Mouse (Mus musculus): ENCODE results near the gene Peak1. TPM values are rescaled to one million over a fixed set of nuclear protein-coding genes. Genes with fewer than 3 reads are reported as not detected.
A peak's percentile ranks its signal among the peaks of the same experiment; 100 is the strongest.
"Not testable (repeated sequence)": the region's sequence is repeated elsewhere in the genome, so short reads cannot be mapped to it uniquely, and the experiment has no call there.

Peak1 gene
- total RNA-seq (2021) = 45.1 and 52.2 TPM in 2 replicates
- long read RNA-seq, experiment 1 = 0 reads
- long read RNA-seq, experiment 2 = 0 reads

DNA sequence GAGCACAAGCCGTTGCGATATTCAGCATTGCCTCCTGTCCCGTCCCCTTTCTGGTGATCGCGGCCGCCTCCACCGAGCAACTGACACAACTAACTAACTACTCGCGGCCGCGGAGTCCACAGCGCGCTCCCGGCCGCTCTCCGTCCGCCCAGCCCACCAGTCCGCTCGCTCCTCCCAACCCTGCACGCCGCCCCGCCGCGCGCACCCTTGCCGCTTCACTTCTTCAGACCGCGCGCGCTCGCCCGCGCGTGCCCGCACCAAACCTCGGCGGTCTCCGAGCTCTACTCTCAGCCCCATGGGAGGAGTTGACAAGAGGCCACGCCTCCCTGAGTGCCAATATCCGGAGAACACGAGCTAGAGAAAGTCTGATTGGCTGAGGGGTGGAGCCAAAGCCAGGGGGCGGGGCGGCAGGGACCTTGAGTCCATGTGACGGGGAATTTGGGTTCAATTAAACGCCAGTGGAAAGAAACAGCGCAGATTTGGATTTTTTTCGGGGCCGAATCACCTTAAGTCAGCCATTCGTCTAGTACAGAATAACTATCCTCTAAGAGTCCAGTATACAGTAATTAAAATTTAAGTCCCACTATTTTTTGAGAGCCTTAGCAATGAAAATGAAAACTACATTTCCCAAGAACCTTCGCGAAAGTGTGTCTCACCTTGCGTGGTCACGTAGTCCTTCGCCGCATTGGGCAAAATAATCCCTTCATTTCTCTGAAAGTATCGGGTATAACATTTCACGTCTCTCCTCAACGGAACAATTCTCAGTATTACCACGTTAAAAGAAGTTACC, at the start of gene Peak1, which contains the start of gene Hmg20a:
Peak1 (minus strand) TSS at position 120 of the 790 bp plus-strand sequence.
Hmg20a (plus strand) TSS at position 662 of the 790 bp plus-strand sequence.
- peak; percentile 100 for DNase-seq

DNA sequence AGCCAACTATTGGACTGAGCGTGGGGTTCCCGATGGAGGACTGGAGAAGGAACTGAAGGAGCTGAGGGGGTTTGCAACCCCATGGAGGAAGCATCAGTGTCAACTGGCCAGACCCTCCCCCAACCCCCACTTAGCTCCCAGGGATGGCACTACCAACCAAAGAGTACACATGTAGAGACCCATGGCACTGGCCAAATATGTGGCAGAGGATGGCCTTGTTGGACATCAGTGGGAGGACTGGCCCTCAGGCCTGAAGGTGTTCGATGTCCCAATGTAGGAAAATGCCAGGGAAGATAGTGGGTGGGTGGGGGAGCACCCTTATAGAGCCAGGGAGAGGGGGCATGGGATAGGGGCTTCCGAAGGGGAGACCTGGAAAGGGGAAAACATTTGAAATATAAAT, 48.4 kb upstream of the Peak1 start:
- DNase-seq = no peak

DNA sequence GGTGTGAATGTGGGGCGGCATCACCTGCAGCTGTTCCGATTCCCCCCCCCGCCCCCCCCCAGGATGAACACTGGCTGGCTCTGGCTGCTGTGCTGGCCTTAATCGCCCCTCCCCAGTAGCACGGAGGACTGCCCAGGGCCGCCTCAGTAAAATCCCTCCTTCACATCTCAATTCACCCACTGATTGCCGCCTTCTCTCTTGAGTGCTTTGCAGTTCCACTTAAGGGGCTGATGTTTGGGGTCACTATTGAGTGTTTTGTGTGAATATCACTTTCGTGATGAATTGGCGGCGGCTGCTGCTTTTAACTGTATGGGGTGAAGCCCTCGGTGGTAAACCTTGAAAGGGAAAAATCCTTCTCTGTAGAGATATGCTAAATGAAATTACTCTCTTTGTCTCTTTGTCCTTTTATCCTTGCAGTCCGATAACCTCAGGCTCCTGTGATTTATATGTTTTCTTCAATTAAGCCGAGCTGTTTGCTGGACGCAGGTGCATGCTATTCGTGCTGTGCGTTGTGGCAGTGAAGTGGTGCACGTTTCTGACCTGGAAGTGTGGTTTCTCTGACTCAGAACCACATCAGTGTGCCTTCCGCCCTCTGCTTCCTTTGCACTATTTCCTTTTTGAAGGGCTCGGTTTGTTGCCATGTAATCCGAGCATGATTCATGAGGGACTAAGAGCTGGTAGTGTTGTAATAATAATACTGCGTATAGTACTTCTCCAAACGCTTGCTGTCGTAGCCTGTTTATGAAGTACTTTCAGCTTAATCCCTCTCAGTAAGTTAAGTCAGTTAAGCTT, 47.2 kb upstream of the Peak1 start:
- DNase-seq = peak; percentile 68

DNA sequence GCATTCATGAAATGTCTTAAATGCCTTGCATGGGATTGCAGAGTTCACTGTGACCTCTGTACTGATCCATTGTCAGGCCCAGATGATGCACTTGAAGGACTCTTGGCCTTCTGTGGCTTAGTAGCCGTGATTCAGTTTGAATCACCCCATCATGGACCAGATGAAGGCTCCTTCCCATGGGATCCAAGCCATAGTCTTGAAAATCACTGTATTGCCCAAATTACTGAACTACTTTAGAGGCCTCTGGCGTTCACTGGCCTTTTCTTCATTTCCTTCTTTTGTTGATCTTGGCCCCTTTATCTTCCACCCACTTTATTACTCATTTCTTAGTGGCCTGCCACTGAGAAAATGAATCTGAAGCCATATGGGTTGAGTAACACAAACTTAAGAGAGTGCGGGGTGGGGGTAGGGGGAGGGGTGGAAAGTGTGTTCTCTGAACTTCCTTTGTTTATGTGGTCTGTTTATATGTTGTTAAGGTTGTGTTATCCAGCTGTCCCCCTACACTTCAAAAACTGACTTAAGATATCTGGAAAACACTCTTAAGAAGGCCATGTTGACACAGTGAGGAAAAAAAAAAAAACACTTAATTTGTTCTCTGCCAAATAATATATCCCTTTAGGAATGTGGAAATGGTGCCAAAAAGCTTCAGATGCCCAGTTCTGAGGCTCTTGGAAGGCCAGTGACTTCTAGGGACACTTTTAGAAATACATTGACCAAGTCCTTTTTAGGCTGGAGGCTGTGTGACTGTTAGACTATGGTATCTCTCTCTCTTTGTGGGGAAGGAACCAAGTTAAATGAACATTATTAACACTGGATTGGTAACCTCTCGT, 46.0 kb upstream of the Peak1 start:
- peak; percentile 29 for DNase-seq

DNA sequence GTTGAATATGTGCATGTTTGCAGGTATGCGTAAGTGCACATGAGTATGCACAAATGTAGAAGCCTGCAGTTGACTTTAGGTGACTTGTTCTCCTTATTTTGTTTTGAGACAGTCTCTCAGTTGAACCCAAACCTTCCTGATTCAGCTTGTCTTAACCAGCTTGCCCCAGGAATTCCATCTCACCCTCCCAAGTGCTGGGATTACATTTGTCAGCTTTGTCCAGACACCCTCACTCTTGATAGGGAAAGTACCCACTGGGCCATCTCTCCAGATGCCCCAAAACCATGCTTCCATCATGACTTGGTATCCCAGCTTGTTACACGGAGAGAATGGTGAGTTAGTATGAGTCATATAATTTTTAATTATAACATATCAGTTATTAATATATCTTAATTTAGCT, 45.2 kb upstream of the Peak1 start:
- DNase-seq = no peak

DNA sequence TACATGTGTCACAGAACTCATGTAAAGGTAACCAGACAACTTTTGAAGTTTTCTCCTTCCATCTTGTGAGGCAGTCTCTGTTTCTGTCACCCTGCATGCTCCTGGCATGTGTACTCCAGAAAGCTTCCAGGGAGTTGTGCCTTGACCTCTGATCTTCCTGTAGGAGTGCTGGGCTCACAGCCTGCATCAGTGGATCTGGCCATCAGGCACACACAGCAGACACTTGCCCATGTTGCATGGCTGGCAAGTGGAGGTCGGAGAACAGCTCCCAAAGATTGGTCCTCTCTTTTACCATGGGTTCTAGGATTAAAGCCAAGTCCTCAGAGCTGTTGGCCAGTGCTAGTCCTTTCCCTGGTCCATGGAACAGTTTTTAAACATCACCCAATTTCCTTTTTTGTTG, 44.7 kb upstream of the Peak1 start:
- DNase-seq = peak; percentile 37

DNA sequence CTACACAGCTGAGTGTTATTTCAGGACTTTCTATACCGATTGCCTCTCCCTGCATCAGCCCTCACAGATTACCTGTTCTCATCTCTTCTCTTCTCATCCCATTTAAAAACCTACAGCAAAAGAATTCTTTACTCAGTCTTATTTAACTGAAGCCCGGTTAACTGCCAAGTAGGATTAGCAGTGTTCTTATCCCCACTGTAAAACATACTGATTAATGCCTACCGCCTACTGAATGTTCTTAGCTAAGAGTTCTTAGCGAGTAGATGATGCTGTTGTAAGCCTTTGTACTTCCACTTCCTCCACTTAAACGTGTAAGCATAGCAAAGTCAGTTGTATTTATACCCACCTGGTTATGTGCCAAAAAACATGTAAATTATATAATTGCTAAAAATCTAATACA, 43.1 kb upstream of the Peak1 start:
- DNase-seq = no peak

DNA sequence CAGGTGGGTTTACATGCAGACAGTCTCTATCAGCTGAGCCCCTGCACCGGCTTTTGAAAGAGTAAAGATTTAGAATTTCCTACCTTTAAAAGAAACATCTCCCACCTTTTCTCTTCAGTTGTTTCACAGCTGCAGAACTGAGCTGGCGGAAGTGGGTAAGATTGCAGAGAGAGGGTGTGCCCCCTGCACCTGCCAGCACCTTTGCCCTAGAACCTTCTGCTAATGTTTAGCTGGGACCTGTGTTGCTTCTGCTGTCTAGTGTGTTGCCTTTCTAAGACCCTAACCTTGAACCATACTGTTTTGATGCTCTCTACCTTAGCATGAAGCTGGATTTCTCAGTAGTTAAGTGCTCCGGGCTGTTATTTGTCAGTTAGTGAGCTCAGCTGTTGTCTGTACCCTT, 38.6 kb upstream of the Peak1 start:
- peak; percentile 16 for DNase-seq

DNA sequence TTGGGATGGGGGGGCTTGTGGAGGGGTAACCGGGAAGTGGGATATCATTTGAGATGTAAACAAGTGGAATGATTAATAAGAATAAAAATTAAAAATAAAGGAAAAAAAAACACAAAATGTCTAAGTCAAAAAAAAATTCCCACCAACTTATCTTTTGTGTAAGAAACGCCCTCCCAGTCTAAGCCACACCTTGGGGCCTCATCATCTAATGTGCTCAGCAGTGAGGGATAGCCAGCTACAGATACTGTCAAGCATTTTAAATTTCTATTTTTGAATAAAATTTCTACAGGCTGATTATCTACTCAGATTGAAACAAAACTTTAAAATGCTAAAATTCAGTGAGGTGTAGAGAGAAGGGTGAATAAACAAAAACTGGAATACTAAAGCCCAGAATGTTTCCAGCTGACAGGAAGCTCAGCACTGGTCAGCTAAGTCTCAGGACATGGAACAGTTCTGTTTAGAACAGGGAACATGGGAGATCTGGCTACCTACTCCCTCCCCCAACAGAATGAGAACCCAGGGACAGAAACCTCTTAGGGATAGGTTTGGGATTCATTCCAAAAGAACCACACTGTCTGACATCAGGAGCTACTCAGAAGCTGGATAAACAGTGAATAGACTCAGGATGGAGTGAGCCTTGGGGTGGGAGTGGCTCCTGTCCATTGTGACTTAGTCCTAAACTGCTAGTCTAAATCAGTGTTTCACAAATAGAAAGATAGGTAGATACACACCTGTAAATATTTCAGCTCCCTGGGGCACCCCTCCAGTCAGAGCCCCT, 35.4 kb upstream of the Peak1 start:
- DNase-seq = no peak

DNA sequence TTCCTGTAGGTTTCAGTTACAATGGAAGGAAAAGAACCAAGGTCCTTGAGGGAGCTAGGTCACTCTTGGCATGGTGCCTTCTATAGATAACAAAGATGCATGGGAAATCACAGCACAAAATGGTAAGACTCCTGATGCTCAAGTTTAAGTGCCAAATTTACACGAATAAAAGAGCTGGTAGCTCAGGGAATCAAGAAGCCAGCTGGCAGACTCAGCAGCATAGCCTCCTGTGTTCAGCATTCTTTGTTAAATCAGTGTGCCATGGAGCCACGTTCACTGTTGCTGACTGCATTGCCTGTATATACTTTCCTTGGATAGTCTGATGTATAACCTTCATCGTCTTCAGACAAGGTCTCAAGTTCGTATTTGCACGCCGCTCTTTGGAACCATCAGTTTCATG, 33.7 kb upstream of the Peak1 start:
- no peak for DNase-seq

DNA sequence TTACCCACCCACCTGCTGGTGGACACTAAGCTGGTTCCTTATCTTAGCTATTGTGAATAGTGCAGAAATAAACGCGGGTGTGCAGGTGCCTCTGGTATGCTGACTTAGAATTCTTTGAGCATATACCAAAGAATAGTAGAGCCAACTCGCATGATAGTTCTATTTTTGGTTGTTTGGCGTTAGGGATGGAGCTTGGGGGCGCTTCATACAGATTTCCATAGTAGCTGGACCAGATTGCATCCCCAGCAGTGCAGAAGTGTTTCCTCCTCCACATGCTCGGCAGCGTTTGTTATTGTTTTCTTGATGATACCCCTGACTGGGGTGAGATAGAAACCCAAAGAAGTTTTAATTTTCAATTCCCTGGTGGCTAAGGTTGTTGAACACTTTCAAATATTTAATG, 21.8 kb upstream of the Peak1 start:
- DNase-seq = no peak

DNA sequence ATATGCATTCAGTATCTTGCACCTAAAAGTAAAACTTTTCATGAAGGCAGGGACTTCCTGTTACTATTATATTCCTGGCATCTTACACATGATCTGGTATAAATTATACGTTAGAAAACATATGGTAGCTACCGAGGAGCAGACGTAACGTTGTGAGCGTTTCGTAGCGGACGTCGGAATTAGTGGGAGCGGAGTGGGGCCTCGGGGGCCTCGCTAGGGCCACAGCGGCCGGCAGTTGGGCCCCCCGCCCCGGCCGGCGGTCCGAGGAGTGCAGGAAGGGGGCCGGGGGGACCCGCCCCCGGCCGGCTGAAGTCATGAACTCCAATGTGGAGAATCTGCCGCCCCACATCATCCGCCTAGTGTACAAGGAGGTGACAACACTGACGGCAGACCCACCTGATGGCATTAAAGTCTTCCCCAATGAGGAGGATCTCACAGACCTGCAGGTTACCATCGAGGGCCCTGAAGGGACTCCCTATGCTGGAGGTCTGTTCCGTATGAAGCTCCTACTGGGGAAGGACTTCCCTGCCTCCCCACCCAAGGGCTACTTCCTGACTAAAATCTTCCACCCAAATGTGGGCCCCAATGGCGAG, 19.5 kb upstream of the Peak1 start:
- not testable (repeated sequence) for DNase-seq

DNA sequence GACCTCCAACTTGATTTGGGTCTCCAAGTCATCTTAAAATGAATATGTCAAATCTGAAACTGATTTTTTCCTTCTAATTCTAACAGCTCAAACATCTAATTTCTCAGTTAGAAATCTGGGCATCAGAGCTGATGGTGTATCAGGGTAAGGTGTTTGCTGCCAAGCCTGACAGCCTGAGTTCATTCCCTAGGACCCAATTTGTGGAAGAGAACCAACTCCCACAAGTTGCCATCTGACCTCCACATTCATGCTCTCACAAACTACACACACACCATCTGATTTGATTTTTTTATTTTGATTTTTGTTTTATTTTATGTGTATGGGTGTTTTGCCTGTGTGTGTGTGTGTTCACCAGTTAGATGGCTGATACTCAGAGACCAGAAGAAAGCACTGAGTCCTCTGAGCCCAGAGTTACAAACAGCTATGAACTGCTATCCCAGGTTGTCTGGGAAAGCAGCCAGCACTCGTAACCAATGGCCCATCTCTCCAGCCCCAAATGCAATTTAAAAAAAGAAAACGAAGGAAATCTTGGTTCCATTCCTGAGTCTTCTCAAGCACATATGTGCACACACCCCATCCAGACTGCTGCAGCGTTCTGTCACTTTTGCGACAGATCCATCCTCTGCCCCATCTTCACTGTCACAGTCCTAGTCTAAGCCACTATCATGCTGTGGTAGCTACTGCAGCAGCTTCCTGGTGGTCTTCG, 18.1 kb upstream of the Peak1 start:
- DNase-seq = no peak

DNA sequence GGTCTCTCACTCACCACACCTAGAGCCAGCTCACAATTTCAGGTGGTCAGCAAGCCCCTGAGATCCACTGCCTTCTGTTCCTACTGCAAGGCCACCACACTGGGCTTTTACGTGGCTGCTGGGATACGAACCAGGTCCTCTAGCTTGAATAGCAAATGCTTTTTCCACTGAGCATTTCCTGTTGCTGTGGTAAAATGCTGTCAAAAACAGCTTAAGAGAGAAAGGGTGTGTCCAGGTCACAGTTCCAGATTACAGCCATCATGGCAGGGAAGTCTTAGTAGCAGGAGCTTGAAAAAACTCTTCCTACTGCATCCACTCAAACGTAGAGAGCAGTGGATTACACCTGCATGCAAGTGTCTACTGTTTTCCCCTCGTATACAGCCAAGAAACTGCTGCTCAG, 7.0 kb upstream of the Peak1 start:
- no peak for DNase-seq

DNA sequence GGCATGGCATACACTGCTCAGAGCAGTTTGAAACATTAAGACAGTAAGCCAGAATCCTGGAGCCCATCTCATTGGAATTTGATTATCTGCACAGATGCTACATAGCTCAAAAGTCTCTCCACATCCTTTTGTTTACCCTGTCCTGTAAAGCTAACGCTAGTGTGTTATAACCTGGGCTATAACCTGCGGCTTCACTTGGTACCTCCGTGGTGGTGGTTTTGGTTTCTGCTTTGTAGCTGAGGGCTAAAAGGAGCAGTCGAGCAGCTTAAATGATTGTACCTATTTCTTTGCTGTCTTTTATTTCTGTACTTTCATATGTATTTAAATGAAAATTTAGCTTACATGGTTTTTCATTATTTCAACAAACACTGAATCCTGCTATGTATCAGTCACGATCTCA, 4.1 kb upstream of the Peak1 start:
- DNase-seq = no peak

DNA sequence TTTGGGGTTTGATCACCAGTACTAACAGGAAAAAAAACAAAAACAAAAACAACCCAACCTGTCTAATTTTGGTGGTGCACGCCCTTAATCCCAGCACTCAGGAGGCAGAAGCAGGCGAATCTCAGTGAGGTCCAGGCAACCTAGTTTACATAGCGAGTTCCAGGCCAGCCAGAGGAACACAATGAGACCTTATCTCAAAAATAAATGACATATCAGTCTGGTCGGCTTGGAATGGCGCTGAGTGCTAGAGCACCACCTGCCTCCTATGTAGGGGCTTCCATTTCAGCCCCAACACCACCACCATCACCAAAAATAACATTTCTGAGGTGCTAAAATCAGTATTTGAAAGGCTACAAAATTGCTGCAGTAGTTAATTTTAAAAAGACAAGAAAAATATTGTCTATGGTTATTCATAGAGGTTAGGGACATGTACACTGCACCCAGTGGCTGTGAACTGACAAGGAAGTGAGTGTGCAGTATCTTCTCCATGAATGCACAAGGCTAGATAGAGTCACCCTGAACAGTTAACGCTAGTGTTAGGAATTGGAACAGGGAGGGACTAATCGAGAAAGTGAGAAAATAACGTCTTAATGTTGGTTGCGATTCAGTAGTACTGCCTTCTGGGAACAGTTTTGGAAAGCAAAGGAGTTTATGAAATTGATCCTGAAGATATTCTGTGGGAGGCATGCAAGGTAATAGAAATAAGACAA, 3.2 kb upstream of the Peak1 start:
- no peak for DNase-seq

DNA sequence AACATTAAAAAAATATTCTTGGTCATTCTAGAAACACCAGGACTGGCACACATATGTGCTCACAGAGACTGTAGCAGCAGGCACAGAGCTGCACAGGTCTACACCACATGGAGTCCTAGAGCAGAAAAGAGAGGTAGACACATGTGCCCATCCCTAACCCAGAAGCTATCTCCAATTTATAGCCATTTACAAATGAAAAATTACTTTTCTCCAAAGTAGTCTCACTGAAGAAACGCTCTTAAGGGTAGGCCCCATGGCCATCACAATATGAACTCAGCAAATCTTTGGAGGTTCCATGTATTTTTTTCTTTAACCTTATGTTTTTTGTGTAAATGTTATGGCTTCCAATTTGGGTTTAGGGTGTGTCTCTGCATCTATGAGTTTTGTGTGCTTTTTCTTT, 2.4 kb upstream of the Peak1 start:
- DNase-seq = no peak

DNA sequence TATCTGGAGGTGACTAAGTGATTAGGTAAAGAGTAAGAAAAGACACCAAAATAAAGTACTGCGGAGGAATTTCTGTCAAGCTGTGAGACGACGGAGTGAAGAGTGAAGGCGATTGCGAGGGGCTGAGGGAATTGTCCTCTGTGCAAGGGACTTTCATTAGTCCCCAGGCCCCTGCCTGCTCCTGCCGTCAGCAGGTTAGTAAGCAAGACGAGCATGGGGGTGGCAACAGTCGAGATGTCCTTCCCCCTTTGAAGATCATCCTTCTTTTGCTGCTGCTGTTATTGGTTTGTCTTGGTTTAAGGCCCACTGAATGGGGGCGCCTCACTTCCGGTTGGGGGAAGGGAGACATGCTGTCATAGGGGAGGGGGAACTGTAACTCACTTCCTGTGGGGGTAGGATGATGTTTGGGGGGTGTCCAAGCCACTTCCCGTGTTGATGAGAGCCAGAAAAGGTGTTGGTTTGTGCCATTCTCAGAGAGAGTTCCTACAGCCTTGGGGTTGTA, 922 bp upstream of the Peak1 start:
- DNase-seq = peak; percentile 92

DNA sequence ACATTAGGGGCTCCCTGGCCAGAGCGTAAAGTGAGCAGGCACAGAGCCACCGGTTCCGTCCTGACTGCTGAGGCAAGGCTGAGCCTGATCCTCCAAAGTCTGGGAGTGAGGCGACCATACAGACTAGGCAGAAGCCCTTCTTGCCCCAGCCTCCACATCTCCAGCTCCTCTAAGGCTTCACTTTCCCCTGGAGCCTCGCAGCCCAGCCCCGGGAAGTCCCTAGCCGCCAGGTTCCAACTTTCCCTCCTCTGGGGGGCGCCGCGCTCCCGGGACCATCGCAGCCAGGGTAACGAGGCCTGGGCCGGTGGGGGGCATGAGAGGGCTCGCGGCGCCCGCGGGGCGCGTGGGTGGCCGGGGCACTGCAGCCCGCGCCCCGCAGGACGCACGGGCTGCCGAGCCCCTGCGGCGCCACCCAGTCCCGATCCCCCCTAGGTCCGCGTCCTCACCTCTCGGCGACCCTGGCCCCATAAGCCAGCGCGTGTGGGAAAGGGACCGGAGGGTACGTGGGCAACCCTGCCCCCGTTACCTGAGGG, 386 bp downstream of the Peak1 start:
- peak; percentile 94 for DNase-seq
